Mouse (Mus musculus): Measurements from ENCODE around the gene D5Ertd579e. TPM values are rescaled to one million over a fixed set of nuclear protein-coding genes. Genes with fewer than 3 reads are reported as not detected.

Gene D5Ertd579e
- total and polyA plus RNA-seq, 2 experiments from 2014 or later = 34.2 to 71.1 TPM

GRCm38 (mm10) chr5:36601492-36601891 is 94.3 kb downstream of the D5Ertd579e start:
- no peak overlapping the region for H3K9ac ChIP-seq (replicated peaks; ENCODE audit: low read length, poor library complexity, severe bottlenecking)
- H3K36me3 ChIP-seq (ENCODE audit: insufficient read depth, low read length) = peaks cover 53% of the 10 kb centered on the region
- no peaks in the 10 kb centered on the region for H3K27me3 ChIP-seq (ENCODE audit: insufficient read depth, low read length)
- ATAC-seq (ENCODE audit: low FRiP score) (no peak), DNase-seq (ENCODE audit: low spot score) (no peak)
- H3K9me3 ChIP-seq (ENCODE audit: low read length) = no peaks in the 10 kb centered on the region
- WGBS = 95% methylated on average over 7 of the region's 7 CpGs
- no peak overlapping the region for H3K4me2 ChIP-seq (ENCODE audit: low read depth, low read length, poor library complexity, severe bottlenecking)
- H3K4me3 ChIP-seq (ENCODE audit: low read depth, low read length) = no peak overlapping the region
- H3K4me1 ChIP-seq (ENCODE audit: insufficient read depth, low read length) = no peaks in the 10 kb centered on the region
- H3K27ac ChIP-seq (ENCODE audit: low read depth, low read length) = no peak overlapping the region
- no peak for TF ChIP-seq CTCF (IDR thresholded peaks at IDR 0.05)

GRCm38 (mm10) chr5:36598883-36599282 is 96.9 kb downstream of the D5Ertd579e start:
- Histone ChIP-seq H3K4me2 (ENCODE audit: low read depth, low read length, poor library complexity, severe bottlenecking) (no peak overlapping the region), H3K9ac (replicated peaks; ENCODE audit: low read length, poor library complexity, severe bottlenecking) (no peak overlapping the region), H3K27me3 (ENCODE audit: insufficient read depth, low read length) (no peaks in the 10 kb centered on the region), H3K36me3 (ENCODE audit: insufficient read depth, low read length) (peaks cover 39% of the 10 kb centered on the region), H3K4me1 (ENCODE audit: insufficient read depth, low read length) (no peaks in the 10 kb centered on the region), H3K27ac (ENCODE audit: low read depth, low read length) (no peak overlapping the region), H3K9me3 (ENCODE audit: low read length) (no peaks in the 10 kb centered on the region), H3K4me3 (ENCODE audit: low read depth, low read length) (no peak overlapping the region)
- DNase-seq (ENCODE audit: low spot score) (no peak), ATAC-seq (ENCODE audit: low FRiP score) (no peak)
- 95% methylated on average over 1 of the region's 1 CpGs for WGBS
- no peak for TF ChIP-seq CTCF (IDR thresholded peaks at IDR 0.05)

GRCm38 (mm10) chr5:36597653-36598052 is 98.2 kb downstream of the D5Ertd579e start:
- H3K4me2 ChIP-seq (ENCODE audit: low read depth, low read length, poor library complexity, severe bottlenecking) = no peak overlapping the region
- H3K9me3 ChIP-seq (ENCODE audit: low read length) = no peaks in the 10 kb centered on the region
- peak; percentile 42 for TF ChIP-seq CTCF (IDR thresholded peaks at IDR 0.05)
- no peak overlapping the region for H3K4me3 ChIP-seq (ENCODE audit: low read depth, low read length)
- H3K4me1 ChIP-seq (ENCODE audit: insufficient read depth, low read length) = no peaks in the 10 kb centered on the region
- DNase-seq (ENCODE audit: low spot score) (no peak), ATAC-seq (ENCODE audit: low FRiP score) (peak; percentile 47)
- no peaks in the 10 kb centered on the region for H3K27me3 ChIP-seq (ENCODE audit: insufficient read depth, low read length)
- no peak overlapping the region for H3K27ac ChIP-seq (ENCODE audit: low read depth, low read length)
- H3K36me3 ChIP-seq (ENCODE audit: insufficient read depth, low read length) = peaks cover 30% of the 10 kb centered on the region
- 35% methylated on average over 4 of the region's 4 CpGs for WGBS
- no peak overlapping the region for H3K9ac ChIP-seq (replicated peaks; ENCODE audit: low read length, poor library complexity, severe bottlenecking)

DNA sequence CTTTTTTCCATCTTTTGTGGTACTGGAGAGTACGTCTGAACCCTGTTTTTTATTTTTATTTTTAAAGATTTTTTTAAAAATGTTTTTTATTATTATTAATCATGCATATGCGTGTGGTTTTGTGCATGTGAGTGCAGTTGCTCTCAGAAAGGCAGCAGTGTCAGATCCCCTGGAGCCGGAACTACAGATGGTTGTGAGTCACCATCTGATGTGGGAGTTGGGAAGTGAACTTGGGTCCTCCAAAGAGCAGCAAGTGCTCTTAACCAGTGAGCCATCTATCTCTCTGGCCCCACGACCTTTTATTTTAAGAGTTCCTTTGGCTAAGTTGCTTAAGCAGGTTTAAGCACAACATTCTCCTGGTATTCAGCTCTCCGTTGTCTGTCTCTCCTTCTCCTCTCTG is 99.6 kb downstream of the D5Ertd579e start:
- WGBS = 80% methylated on average over 5 of the region's 5 CpGs
- Histone ChIP-seq H3K4me3 (ENCODE audit: low read depth, low read length) (no peak overlapping the region), H3K27me3 (ENCODE audit: insufficient read depth, low read length) (no peaks in the 10 kb centered on the region), H3K4me2 (ENCODE audit: low read depth, low read length, poor library complexity, severe bottlenecking) (no peak overlapping the region), H3K9ac (replicated peaks; ENCODE audit: low read length, poor library complexity, severe bottlenecking) (no peak overlapping the region), H3K9me3 (ENCODE audit: low read length) (no peaks in the 10 kb centered on the region), H3K36me3 (ENCODE audit: insufficient read depth, low read length) (peaks cover 17% of the 10 kb centered on the region), H3K27ac (ENCODE audit: low read depth, low read length) (no peak overlapping the region), H3K4me1 (ENCODE audit: insufficient read depth, low read length) (no peaks in the 10 kb centered on the region)
- DNase-seq (ENCODE audit: low spot score) = no peak
- no peak for TF ChIP-seq CTCF (IDR thresholded peaks at IDR 0.05)
- ATAC-seq (ENCODE audit: low FRiP score) = no peak

DNA sequence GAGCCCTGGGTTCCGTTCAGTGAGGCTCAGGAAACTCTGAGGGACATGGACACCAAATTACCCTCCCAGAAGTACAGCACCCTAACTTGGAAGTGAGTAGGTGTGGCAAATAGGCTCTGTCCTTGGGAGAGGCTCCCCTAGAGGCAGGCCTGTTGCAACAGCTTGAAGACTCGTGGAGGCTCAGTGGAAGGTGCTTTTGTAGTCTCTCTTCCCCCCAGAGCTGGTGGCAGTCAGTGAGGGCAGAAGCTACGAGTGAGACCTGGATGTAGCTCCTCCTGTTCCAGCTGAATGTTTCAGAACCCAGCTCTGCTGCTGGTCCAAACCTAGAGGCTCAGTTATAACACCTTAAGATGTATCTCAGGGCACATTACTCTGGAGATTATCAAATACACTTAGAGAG is 100.7 kb downstream of the D5Ertd579e start:
- Histone ChIP-seq H3K27ac (ENCODE audit: low read depth, low read length) (no peak overlapping the region), H3K27me3 (ENCODE audit: insufficient read depth, low read length) (no peaks in the 10 kb centered on the region), H3K9me3 (ENCODE audit: low read length) (no peaks in the 10 kb centered on the region), H3K36me3 (ENCODE audit: insufficient read depth, low read length) (peaks cover 11% of the 10 kb centered on the region; the same call in 1 of the 2 replicates), H3K4me2 (ENCODE audit: low read depth, low read length, poor library complexity, severe bottlenecking) (no peak overlapping the region), H3K9ac (replicated peaks; ENCODE audit: low read length, poor library complexity, severe bottlenecking) (no peak overlapping the region), H3K4me1 (ENCODE audit: insufficient read depth, low read length) (no peaks in the 10 kb centered on the region), H3K4me3 (ENCODE audit: low read depth, low read length) (no peak overlapping the region)
- DNase-seq (ENCODE audit: low spot score) = no peak
- TF ChIP-seq CTCF (IDR thresholded peaks at IDR 0.05) = no peak
- 14% methylated on average over 3 of the region's 3 CpGs for WGBS
- no peak for ATAC-seq (ENCODE audit: low FRiP score)

- no peak for DNase-seq (ENCODE audit: low spot score)
These were observed 101.5 kb downstream of the D5Ertd579e start for GRCm38 (mm10) chr5:36594344-36594743.

More at GRCm38 (mm10) chr5:36594344-36594743, 101.5 kb downstream of the D5Ertd579e start:
- WGBS = 86% methylated on average over 3 of the region's 3 CpGs
- no peaks in the 10 kb centered on the region for H3K4me1 ChIP-seq (ENCODE audit: insufficient read depth, low read length)
- H3K9ac ChIP-seq (replicated peaks; ENCODE audit: low read length, poor library complexity, severe bottlenecking) = no peak overlapping the region
- no peak overlapping the region for H3K4me2 ChIP-seq (ENCODE audit: low read depth, low read length, poor library complexity, severe bottlenecking)
- H3K4me3 ChIP-seq (ENCODE audit: low read depth, low read length) = no peak overlapping the region
- no peak for TF ChIP-seq CTCF (IDR thresholded peaks at IDR 0.05)
- H3K27ac ChIP-seq (ENCODE audit: low read depth, low read length) = no peak overlapping the region
- H3K9me3 ChIP-seq (ENCODE audit: low read length) = no peaks in the 10 kb centered on the region
- ATAC-seq (ENCODE audit: low FRiP score) = no peak
- H3K36me3 ChIP-seq (ENCODE audit: insufficient read depth, low read length) = peaks cover 6% of the 10 kb centered on the region; the same call in 1 of the 2 replicates
- no peaks in the 10 kb centered on the region for H3K27me3 ChIP-seq (ENCODE audit: insufficient read depth, low read length)
